Mouse (Mus musculus) liver (tissue): ENCODE results near the gene Apol7a.
A peak's percentile ranks its signal among the peaks of the same experiment; 100 is the strongest.
"Not testable (repeated sequence)": the region's sequence is repeated elsewhere in the genome, so short reads cannot be mapped to it uniquely, and the experiment has no call there.

Experiments
- DNase-seq: peaks from one replicate; pipeline ENCODE4 v3.0.0-alpha.2; 2020; ENCODE audit warnings: mixed read lengths

Apol7a gene

GRCm38 (mm10) chr15:77399027-77399426 is at the start of gene Apol7a:
Gene Apol7a (minus strand): TSS chr15:77399110.
- DNase-seq, result peak; percentile 15

- not testable (repeated sequence) for DNase-seq
These were observed 48.5 kb upstream of the Apol7a start, which contains the start of gene Apol7b for GRCm38 (mm10) chr15:77447392-77447791. Gene Apol7b (minus strand): TSS chr15:77447492.

- DNase-seq, result not testable (repeated sequence)
These were observed 46.8 kb upstream of the Apol7a start for GRCm38 (mm10) chr15:77445668-77446067.

- DNase-seq, result not testable (repeated sequence)
These were observed 45.8 kb upstream of the Apol7a start for GRCm38 (mm10) chr15:77444746-77445145.

- DNase-seq, result not testable (repeated sequence)
These were observed 30.0 kb upstream of the Apol7a start for GRCm38 (mm10) chr15:77428690-77429448.

- DNase-seq, result not testable (repeated sequence)
These were observed 24.0 kb upstream of the Apol7a start for GRCm38 (mm10) chr15:77422925-77423324.

- DNase-seq, result not testable (repeated sequence)
These were observed 20.7 kb upstream of the Apol7a start for GRCm38 (mm10) chr15:77419657-77420056.

- not testable (repeated sequence) for DNase-seq
These were observed 17.9 kb upstream of the Apol7a start for GRCm38 (mm10) chr15:77416655-77417333.

GRCm38 (mm10) chr15:77415653-77416052 is 16.7 kb upstream of the Apol7a start:
- not testable (repeated sequence) for DNase-seq

- not testable (repeated sequence) for DNase-seq
These were observed 13.8 kb upstream of the Apol7a start for GRCm38 (mm10) chr15:77412695-77413094.

GRCm38 (mm10) chr15:77411035-77411434 is 12.1 kb upstream of the Apol7a start, which contains the start of gene Apol9a:
Gene Apol9a (minus strand): TSS chr15:77411135.
- not testable (repeated sequence) for DNase-seq

GRCm38 (mm10) chr15:77406370-77406769 is 7.5 kb upstream of the Apol7a start:
- not testable (repeated sequence) for DNase-seq

- DNase-seq, result not testable (repeated sequence)
These were observed 1.3 kb downstream of the Apol7a start for GRCm38 (mm10) chr15:77397450-77398132.

- not testable (repeated sequence) for DNase-seq
These were observed 5.1 kb downstream of the Apol7a start for GRCm38 (mm10) chr15:77393832-77394231.

GRCm38 (mm10) chr15:77387462-77387861 is 11.4 kb downstream of the Apol7a start:
- DNase-seq, result no peak

GRCm38 (mm10) chr15:77384340-77385030 is 14.4 kb downstream of the Apol7a start:
- no peak for DNase-seq

GRCm38 (mm10) chr15:77382880-77383279 is 16.0 kb downstream of the Apol7a start:
- DNase-seq, result no peak

GRCm38 (mm10) chr15:77382271-77382850 is 16.5 kb downstream of the Apol7a start:
- peak; percentile 43 for DNase-seq

- DNase-seq, result no peak
These were observed 17.4 kb downstream of the Apol7a start for GRCm38 (mm10) chr15:77381481-77381880.

- DNase-seq, result no peak
These were observed 19.0 kb downstream of the Apol7a start for GRCm38 (mm10) chr15:77379921-77380320.

GRCm38 (mm10) chr15:77377419-77377818 is 21.5 kb downstream of the Apol7a start:
- no peak for DNase-seq

GRCm38 (mm10) chr15:77376920-77377319 is 22.0 kb downstream of the Apol7a start:
- no peak for DNase-seq
